Mouse (Mus musculus) lung, postnatal 0 days (tissue): ENCODE results near the gene H2afy. TPM values are rescaled to one million over a fixed set of nuclear protein-coding genes. Genes with fewer than 3 reads are reported as not detected.

Source experiments
- ATAC-seq: fragments of 200-750 bp; cut with Nextera tagmentation; 2 replicates; pipeline ENCODE4 v1.8.0; 2017; ENCODE audit warnings: moderate library complexity
- DNase-seq: peaks from one replicate; pipeline ENCODE4 v3.0.0-alpha.2; 2016; ENCODE audit warnings: low spot score
- H3K27ac ChIP-seq: fragments of 300-500 bp; sonication (generic); 2 replicates; pipeline ENCODE4 v1.5.1; 2014; ENCODE audit warnings: antibody characterized with exemption, mild to moderate bottlenecking, low read length, mixed read lengths
- H3K27me3 ChIP-seq: fragments of 300-500 bp; sonication (generic); replicated peaks from 2 replicates; pipeline ENCODE4 v1.6.1; 2014; ENCODE audit warnings: low read length, mixed read lengths; ENCODE audit not compliant: insufficient read depth
- H3K36me3 ChIP-seq: fragments of 300-500 bp; sonication (generic); 2 replicates; pipeline ENCODE4 v1.6.1; 2014; ENCODE audit warnings: low read length, mixed read lengths; ENCODE audit not compliant: insufficient read depth
- H3K4me1 ChIP-seq: fragments of 300-500 bp; sonication (generic); 2 replicates; pipeline ENCODE4 v1.6.1; 2014; ENCODE audit warnings: antibody characterized with exemption, low read depth, low read length, mixed read lengths; ENCODE audit not compliant: insufficient read depth
- H3K4me2 ChIP-seq: fragments of 300-500 bp; sonication (generic); replicated peaks from 2 replicates; pipeline ENCODE4 v1.6.1; 2014; ENCODE audit warnings: low read depth, mild to moderate bottlenecking, low read length, moderate library complexity, mixed read lengths
- H3K4me3 ChIP-seq: fragments of 300-500 bp; sonication (generic); 2 replicates; pipeline ENCODE4 v1.5.1; 2014; ENCODE audit warnings: low read depth, low read length
- H3K9ac ChIP-seq: fragments of 300-500 bp; sonication (generic); replicated peaks from 2 replicates; pipeline ENCODE4 v1.6.1; 2014; ENCODE audit warnings: low read depth, mild to moderate bottlenecking
- H3K9me3 ChIP-seq: fragments of 300-500 bp; sonication (generic); 2 replicates; pipeline ENCODE4 v1.6.1; 2016; ENCODE audit warnings: low read length, mixed read lengths
- CTCF ChIP-seq: IDR thresholded peaks from 2 replicates; pipeline ENCODE4 v1.5.1; 2016; ENCODE audit warnings: antibody characterized with exemption, mild to moderate bottlenecking
- EP300 ChIP-seq: IDR thresholded peaks from 2 replicates; pipeline ENCODE4 v1.6.1; 2016; ENCODE audit warnings: antibody characterized with exemption, mild to moderate bottlenecking, control low read depth
- WGBS: fragments of 180-500 bp; shearing (Covaris S2); extraction: QIAGEN DNeasy Blood & Tissue Kit; methylation state at CpG from one replicate; pipeline ENCODE4 v1.1.7; 2014; 5-methylcytosine and 5-hydroxymethylcytosine counted together
- polyA plus RNA-seq: library from polyadenylated mRNA; unstranded; fragments of >200 nt; fragmentation: Nextera tagmentation; extraction: Ambion mirVana; gene quantifications from 2 replicates; pipeline ENCODE4 v1.2.1, GENCODE M21; 2015

The H2afy gene
- polyA plus RNA-seq, 1 experiment from 2014 or later = 126 TPM

DNA sequence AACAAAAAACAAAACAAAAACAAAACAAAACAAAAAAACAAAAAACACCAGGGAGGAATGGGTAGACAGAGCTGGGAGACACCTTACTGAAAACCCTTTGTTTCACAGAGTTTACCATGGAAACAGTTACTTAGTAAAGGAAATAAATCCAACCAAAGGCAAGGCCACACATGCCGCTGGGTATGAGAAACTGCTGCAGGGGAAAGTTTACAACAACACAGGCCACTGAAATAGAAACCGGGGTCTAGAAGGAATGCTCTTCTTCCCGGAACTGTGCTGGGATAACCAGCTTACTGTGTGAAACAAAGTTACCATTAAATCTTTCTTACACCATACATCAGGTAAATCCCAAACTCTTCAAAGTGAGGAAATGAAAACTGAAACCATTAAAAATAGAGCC lies 20.3 kb downstream of the H2afy start:
- H3K27me3 ChIP-seq = no peaks in the 10 kb centered on the region
- no peaks in the 10 kb centered on the region for H3K36me3 ChIP-seq
- no peak overlapping the region for H3K9ac ChIP-seq
- no peak for ATAC-seq
- H3K4me2 ChIP-seq = no peak overlapping the region
- peak; percentile 27 for DNase-seq
- no peak for TF ChIP-seq EP300
- no peak for TF ChIP-seq CTCF
- no peaks in the 10 kb centered on the region for H3K9me3 ChIP-seq
- 29% methylated on average over 3 of the region's 3 CpGs for WGBS
- H3K4me1 ChIP-seq = peaks cover 37% of the 10 kb centered on the region; the same call in 1 of the 2 replicates
- H3K4me3 ChIP-seq = no peak overlapping the region
- H3K27ac ChIP-seq = peak overlapping the region; percentile 77

DNA sequence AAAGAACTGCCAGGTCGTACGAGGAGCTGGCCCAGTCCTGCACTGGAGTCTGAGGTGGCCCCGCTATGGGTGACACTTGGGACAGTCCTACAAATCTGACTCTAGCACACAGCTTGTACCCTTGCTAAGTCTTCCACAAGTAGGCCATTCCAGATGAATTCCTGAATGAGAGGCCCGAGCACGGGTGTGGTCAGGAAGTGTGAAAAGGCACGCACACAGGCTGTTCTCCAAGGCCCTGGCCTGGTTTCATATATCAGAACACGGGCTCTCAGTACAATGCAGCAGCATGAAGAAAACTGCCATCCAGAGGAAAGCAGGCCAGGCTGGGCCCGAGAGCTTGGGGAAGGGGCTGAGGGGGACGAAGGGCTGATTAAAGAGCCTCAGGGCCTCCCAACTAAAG lies 20.8 kb downstream of the H2afy start:
- H3K36me3 ChIP-seq = no peaks in the 10 kb centered on the region
- no peak overlapping the region for H3K4me2 ChIP-seq
- 25% methylated on average over 9 of the region's 9 CpGs for WGBS
- peaks cover 42% of the 10 kb centered on the region; the same call in 1 of the 2 replicates for H3K4me1 ChIP-seq
- no peak overlapping the region for H3K4me3 ChIP-seq
- no peak overlapping the region for H3K9ac ChIP-seq
- H3K9me3 ChIP-seq = no peaks in the 10 kb centered on the region
- H3K27ac ChIP-seq = peak overlapping the region; percentile 77
- no peaks in the 10 kb centered on the region for H3K27me3 ChIP-seq
- TF ChIP-seq CTCF (no peak), EP300 (peak; percentile 71)
- ATAC-seq (peak; percentile 78), DNase-seq (peak; percentile 88)

DNA sequence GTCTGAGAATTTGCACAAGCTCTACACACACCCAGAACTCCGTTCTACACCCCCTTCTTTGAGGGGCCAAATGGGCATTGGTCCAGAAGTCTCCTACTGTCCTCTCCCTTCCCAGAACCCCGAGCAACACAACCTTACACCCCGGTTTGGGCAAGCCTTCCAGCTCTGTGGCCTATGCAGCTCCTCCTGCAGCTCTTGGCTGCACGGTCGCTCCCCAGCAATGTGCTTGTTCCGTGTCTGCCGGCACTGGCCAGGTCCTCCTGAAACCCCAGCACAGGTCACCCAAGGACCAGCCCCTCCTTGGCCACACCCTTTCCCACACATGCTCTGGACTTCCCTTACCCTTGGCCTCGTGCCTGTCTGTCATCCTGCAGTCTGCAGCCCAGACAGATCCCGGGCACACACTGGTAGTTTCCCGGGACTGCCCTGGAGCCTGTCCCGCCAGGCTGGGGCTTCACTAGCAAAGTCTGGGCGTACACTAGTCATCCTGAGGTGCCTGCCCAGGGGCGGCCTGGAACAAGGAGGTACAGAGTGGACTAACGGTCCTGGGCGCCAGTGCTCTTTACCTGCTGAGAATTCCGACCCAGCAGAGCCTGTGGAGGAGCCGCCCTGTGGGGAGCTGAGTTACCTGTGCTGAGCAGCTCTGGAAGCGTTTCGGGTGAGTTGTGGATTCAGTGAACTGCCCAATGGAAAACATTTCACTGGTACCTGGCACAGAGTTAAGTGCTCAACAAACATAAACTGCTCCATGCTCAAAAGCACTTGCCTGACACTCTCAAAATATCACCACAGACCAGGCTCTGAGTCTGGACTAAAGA lies 22.5 kb downstream of the H2afy start:
- no peaks in the 10 kb centered on the region for H3K36me3 ChIP-seq

DNA sequence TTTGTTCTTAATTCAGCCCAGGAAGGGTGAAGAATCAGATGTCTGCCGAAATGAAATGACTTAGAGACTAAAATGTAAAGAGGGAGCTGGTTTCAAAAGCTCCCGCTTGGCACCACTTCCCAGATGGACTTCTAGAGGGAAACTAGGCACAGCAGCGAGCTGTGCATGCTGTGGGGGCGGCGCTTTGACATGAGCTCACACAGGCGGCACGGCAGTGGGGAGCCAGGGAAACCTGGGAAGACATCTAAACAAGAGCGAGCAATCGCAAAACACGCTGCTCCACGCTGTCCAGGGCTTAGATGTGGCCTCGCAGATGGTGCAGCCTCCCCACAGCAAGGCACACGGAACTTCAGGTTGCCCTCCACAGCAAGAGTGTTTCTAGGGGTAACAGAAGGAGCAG lies 23.2 kb downstream of the H2afy start:
- Histone ChIP-seq H3K4me2 (peak overlapping the region; percentile 40), H3K36me3 (no peaks in the 10 kb centered on the region), H3K4me3 (no peak overlapping the region), H3K27ac (peak overlapping the region; percentile 83), H3K9ac (no peak overlapping the region), H3K9me3 (no peaks in the 10 kb centered on the region), H3K27me3 (no peaks in the 10 kb centered on the region), H3K4me1 (peaks cover 47% of the 10 kb centered on the region; the same call in 1 of the 2 replicates)
- 38% methylated on average over 13 of the region's 13 CpGs for WGBS
- TF ChIP-seq CTCF (no peak), EP300 (no peak)
- ATAC-seq = no peak
- DNase-seq = no peak

More for the DNA sequence above, 22.5 kb downstream of the H2afy start:
- Histone ChIP-seq H3K4me3 (no peak overlapping the region), H3K9ac (no peak overlapping the region), H3K9me3 (no peaks in the 10 kb centered on the region), H3K27me3 (no peaks in the 10 kb centered on the region), H3K4me1 (peaks cover 47% of the 10 kb centered on the region; the same call in 1 of the 2 replicates), H3K4me2 (peak overlapping the region; percentile 40), H3K27ac (peak overlapping the region; percentile 83)
- WGBS = 36% methylated on average over 19 of the region's 19 CpGs
- TF ChIP-seq EP300 (0 out of 2 replicates have a peak, but pooled peaks have one; percentile 26), CTCF (0 out of 2 replicates have a peak, but pooled peaks have one; percentile 3)
- DNase-seq = peak; percentile 70
- peak; percentile 54 for ATAC-seq

DNA sequence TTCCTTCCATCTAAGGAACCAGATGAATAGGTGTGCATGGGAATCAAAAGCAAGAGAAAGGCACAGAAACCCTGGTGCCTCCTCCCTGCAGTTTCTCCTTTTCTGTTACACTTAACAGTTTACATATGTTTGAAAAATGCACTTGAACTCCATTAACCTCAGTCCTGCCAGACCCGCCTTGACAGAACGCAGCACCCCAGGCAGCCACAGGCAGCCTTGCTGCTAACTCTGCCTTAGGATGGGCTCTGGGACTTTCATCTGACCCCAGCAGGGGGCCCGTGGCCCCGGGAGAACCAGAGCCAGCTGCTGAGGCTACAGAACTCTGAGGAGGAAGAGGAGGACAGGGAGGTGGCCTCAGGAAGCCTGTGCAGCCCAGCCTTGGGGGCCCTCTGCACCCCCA lies 23.7 kb downstream of the H2afy start:
- peak; percentile 72 for DNase-seq
- WGBS = 14% methylated on average over 4 of the region's 4 CpGs
- TF ChIP-seq CTCF = no peak
- no peak for TF ChIP-seq EP300
- Histone ChIP-seq H3K4me1 (peaks cover 47% of the 10 kb centered on the region; the same call in 1 of the 2 replicates), H3K9me3 (no peaks in the 10 kb centered on the region), H3K27me3 (no peaks in the 10 kb centered on the region), H3K4me3 (no peak overlapping the region), H3K36me3 (no peaks in the 10 kb centered on the region), H3K9ac (no peak overlapping the region), H3K4me2 (peak overlapping the region; percentile 40), H3K27ac (peak overlapping the region; percentile 83)
- ATAC-seq = peak; percentile 19; the same call in 1 of the 2 replicates

DNA sequence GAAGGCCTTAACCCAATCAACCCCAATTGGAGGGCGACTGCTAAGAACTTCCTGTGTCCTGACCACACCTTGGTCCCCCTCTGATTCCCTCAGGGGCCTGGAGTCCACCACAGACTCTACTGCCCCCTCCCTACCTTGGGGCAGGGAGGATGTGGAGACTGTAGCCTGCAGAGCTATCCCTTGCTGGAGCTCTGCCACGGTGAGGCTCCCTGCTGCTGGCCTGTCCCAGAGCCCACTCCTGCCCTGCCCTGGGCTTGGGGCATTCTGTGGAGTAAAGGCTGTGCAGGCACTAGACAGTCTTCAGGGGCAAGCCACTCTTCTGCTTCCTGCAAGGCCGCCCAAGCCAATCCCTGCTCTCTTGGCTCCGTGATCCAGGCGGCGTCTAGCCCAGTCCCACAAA lies 24.6 kb downstream of the H2afy start:
- no peak overlapping the region for H3K4me3 ChIP-seq
- DNase-seq = no peak
- no peak for TF ChIP-seq CTCF
- no peak for TF ChIP-seq EP300
- no peak overlapping the region for H3K4me2 ChIP-seq
- no peaks in the 10 kb centered on the region for H3K27me3 ChIP-seq
- WGBS = 62% methylated on average over 6 of the region's 6 CpGs
- 0 out of 2 replicates have a peak overlapping the region, but pooled peaks have one; percentile 57 for H3K27ac ChIP-seq
- no peaks in the 10 kb centered on the region for H3K36me3 ChIP-seq
- no peak for ATAC-seq
- peaks cover 47% of the 10 kb centered on the region; the same call in 1 of the 2 replicates for H3K4me1 ChIP-seq
- no peak overlapping the region for H3K9ac ChIP-seq
- no peaks in the 10 kb centered on the region for H3K9me3 ChIP-seq
